Mouse (Mus musculus) B cell, adult 2 months (primary cell): ENCODE measurements around the gene Faah.

ENCODE experiments used
- DNase-seq, 2 experiments: peaks; one replicate each; pipeline ENCODE4 v3.0.0; 2022

Gene Faah

GRCm38 (mm10) chr4:115996729-115997128 is 21.0 kb downstream of the Faah start:
- no peak for DNase-seq

- DNase-seq, result no peak
Observed at GRCm38 (mm10) chr4:115995376-115995730, 22.4 kb downstream of the Faah start.

- DNase-seq, result no peak
Observed at GRCm38 (mm10) chr4:115994662-115995375, 22.9 kb downstream of the Faah start.

GRCm38 (mm10) chr4:115989382-115989781 is 28.3 kb downstream of the Faah start:
- no peak for DNase-seq

- DNase-seq, result no peak
Observed at GRCm38 (mm10) chr4:115987858-115988530, 29.7 kb downstream of the Faah start.

- no peak for DNase-seq
Observed at GRCm38 (mm10) chr4:115987436-115987835, 30.3 kb downstream of the Faah start.

GRCm38 (mm10) chr4:115984967-115985366 is 32.8 kb downstream of the Faah start:
- peak in 1 of 2 experiments; percentile 11 for DNase-seq

GRCm38 (mm10) chr4:115984111-115984510 is 33.6 kb downstream of the Faah start:
- DNase-seq, result peak; percentile 84 to 86

- DNase-seq, result peak; percentile 66 to 68
Observed at GRCm38 (mm10) chr4:115980676-115981075, 37.0 kb downstream of the Faah start.

- DNase-seq, result no peak
Observed at GRCm38 (mm10) chr4:115979437-115979836, 38.3 kb downstream of the Faah start.

- DNase-seq, result no peak
Observed at GRCm38 (mm10) chr4:115978911-115979310, 38.8 kb downstream of the Faah start.

GRCm38 (mm10) chr4:115972543-115972942 is 45.2 kb downstream of the Faah start:
- DNase-seq, result no peak

GRCm38 (mm10) chr4:115964446-115964845 is 53.3 kb downstream of the Faah start:
- no peak for DNase-seq

GRCm38 (mm10) chr4:115963751-115964150 is 54.0 kb downstream of the Faah start:
- DNase-seq, result no peak

- DNase-seq, result peak in 1 of 2 experiments; percentile 16
Observed at GRCm38 (mm10) chr4:115962671-115963412, 54.9 kb downstream of the Faah start.

- DNase-seq, result no peak
Observed at GRCm38 (mm10) chr4:115961991-115962390, 55.7 kb downstream of the Faah start.

- no peak for DNase-seq
Observed at GRCm38 (mm10) chr4:115959546-115959945, 58.2 kb downstream of the Faah start.

- DNase-seq, result no peak
Observed at GRCm38 (mm10) chr4:115955494-115955775, 62.3 kb downstream of the Faah start.

- no peak for DNase-seq
Observed at GRCm38 (mm10) chr4:115954656-115955493, 62.9 kb downstream of the Faah start.

- no peak for DNase-seq
Observed at GRCm38 (mm10) chr4:115953559-115953958, 64.2 kb downstream of the Faah start.

- peak; percentile 72 to 76 for DNase-seq
Observed at GRCm38 (mm10) chr4:115952758-115953157, 65.0 kb downstream of the Faah start.

GRCm38 (mm10) chr4:115943669-115944314 is 73.9 kb downstream of the Faah start:
- DNase-seq, result no peak
